Mouse (Mus musculus): ENCODE measurements around the gene BC049715.

GRCm38 (mm10) chr6:136815381-136815780, 12.0 kb upstream of the BC049715 start:
- TF ChIP-seq POLR2A (IDR thresholded peaks at IDR 0.05; ENCODE audit: borderline replicate concordance, control insufficient read depth, low read depth, low read length) (no peak), CTCF (IDR thresholded peaks at IDR 0.05; ENCODE audit: control insufficient read depth, insufficient read depth, low read length) (no peak)
